Mouse (Mus musculus): Measurements from ENCODE around the gene Vti1a.

The Vti1a gene

GRCm38 (mm10) chr19:55315452-55316108 is 515 bp upstream of the Vti1a start, which contains the start of gene Zdhhc6:
TSS of gene Zdhhc6 (minus strand) at chr19:55316032.
- DNase-seq (ENCODE audit: low read depth), result peak; percentile 36

- DNase-seq (ENCODE audit: low read depth), result no peak
These were observed 806 bp downstream of the Vti1a start for GRCm38 (mm10) chr19:55316901-55317300.

- DNase-seq (ENCODE audit: low read depth), result no peak
These were observed 2.9 kb downstream of the Vti1a start for GRCm38 (mm10) chr19:55319036-55319435.

- DNase-seq (ENCODE audit: low read depth), result no peak
These were observed 3.4 kb downstream of the Vti1a start for GRCm38 (mm10) chr19:55319521-55319920.

GRCm38 (mm10) chr19:55322604-55323003 is 6.5 kb downstream of the Vti1a start:
- no peak for DNase-seq (ENCODE audit: low read depth)

GRCm38 (mm10) chr19:55327510-55327909 is 11.4 kb downstream of the Vti1a start:
- no peak for DNase-seq (ENCODE audit: low read depth)

GRCm38 (mm10) chr19:55331776-55332175 is 15.7 kb downstream of the Vti1a start:
- DNase-seq (ENCODE audit: low read depth), result no peak

GRCm38 (mm10) chr19:55332641-55333268 is 16.7 kb downstream of the Vti1a start:
- peak; percentile 62 for DNase-seq (ENCODE audit: low read depth)

- DNase-seq (ENCODE audit: low read depth), result no peak
These were observed 19.8 kb downstream of the Vti1a start for GRCm38 (mm10) chr19:55335881-55336280.

- no peak for DNase-seq (ENCODE audit: low read depth)
These were observed 20.3 kb downstream of the Vti1a start for GRCm38 (mm10) chr19:55336441-55336840.

GRCm38 (mm10) chr19:55337066-55337465 is 21.0 kb downstream of the Vti1a start:
- DNase-seq (ENCODE audit: low read depth), result no peak

- DNase-seq (ENCODE audit: low read depth), result no peak
These were observed 21.6 kb downstream of the Vti1a start for GRCm38 (mm10) chr19:55337664-55338063.

GRCm38 (mm10) chr19:55340521-55340920 is 24.4 kb downstream of the Vti1a start:
- DNase-seq (ENCODE audit: low read depth), result no peak

- no peak for DNase-seq (ENCODE audit: low read depth)
These were observed 25.3 kb downstream of the Vti1a start for GRCm38 (mm10) chr19:55341377-55341776.

GRCm38 (mm10) chr19:55342423-55342822 is 26.3 kb downstream of the Vti1a start:
- no peak for DNase-seq (ENCODE audit: low read depth)

- DNase-seq (ENCODE audit: low read depth), result no peak
These were observed 27.2 kb downstream of the Vti1a start for GRCm38 (mm10) chr19:55343274-55343673.

GRCm38 (mm10) chr19:55348187-55348586 is 32.1 kb downstream of the Vti1a start:
- DNase-seq (ENCODE audit: low read depth), result no peak

GRCm38 (mm10) chr19:55350673-55351378 is 34.7 kb downstream of the Vti1a start:
- no peak for DNase-seq (ENCODE audit: low read depth)

GRCm38 (mm10) chr19:55362606-55363005 is 46.5 kb downstream of the Vti1a start:
- no peak for DNase-seq (ENCODE audit: low read depth)

GRCm38 (mm10) chr19:55369691-55370090 is 53.6 kb downstream of the Vti1a start:
- DNase-seq (ENCODE audit: low read depth), result no peak

GRCm38 (mm10) chr19:55376331-55376730 is 60.2 kb downstream of the Vti1a start:
- no peak for DNase-seq (ENCODE audit: low read depth)

- DNase-seq (ENCODE audit: low read depth), result no peak
These were observed 61.4 kb downstream of the Vti1a start for GRCm38 (mm10) chr19:55377465-55377864.

GRCm38 (mm10) chr19:55378884-55379283 is 62.8 kb downstream of the Vti1a start:
- no peak for DNase-seq (ENCODE audit: low read depth)
